Mouse (Mus musculus) midbrain, embryonic 11.5 days (tissue): ENCODE results near the gene Cebpb. TPM values are rescaled to one million over a fixed set of nuclear protein-coding genes. Genes with fewer than 3 reads are reported as not detected.

Experiments used
- ATAC-seq: fragments of 200-750 bp; cut with Nextera tagmentation; 2 replicates; pipeline ENCODE4 v1.8.0; 2017; ENCODE audit warnings: moderate TSS enrichment, moderate library complexity; ENCODE audit not compliant: low FRiP score
- DNase-seq: peaks from one replicate; pipeline ENCODE4 v3.0.0; 2015; ENCODE audit warnings: low spot score; ENCODE audit errors: missing footprints
- H3K27ac ChIP-seq: fragments of 300-500 bp; sonication (generic); 2 replicates; pipeline ENCODE4 v1.5.1; 2014; ENCODE audit warnings: low read depth, low read length
- H3K27me3 ChIP-seq: fragments of 300-500 bp; sonication (generic); 2 replicates; pipeline ENCODE4 v1.6.1; 2014; ENCODE audit warnings: mild to moderate bottlenecking, low read length, moderate library complexity, mixed read lengths; ENCODE audit not compliant: control insufficient read depth, insufficient read depth
- H3K36me3 ChIP-seq: fragments of 300-500 bp; sonication (generic); 2 replicates; pipeline ENCODE4 v1.6.1; 2014; ENCODE audit warnings: mild to moderate bottlenecking, low read length, moderate library complexity, mixed read lengths; ENCODE audit not compliant: control insufficient read depth, insufficient read depth
- H3K4me1 ChIP-seq: fragments of 300-500 bp; sonication (generic); 2 replicates; pipeline ENCODE4 v1.6.1; 2014; ENCODE audit warnings: low read length; ENCODE audit not compliant: control insufficient read depth, insufficient read depth
- H3K4me2 ChIP-seq: fragments of 300-500 bp; sonication (generic); 2 replicates; pipeline ENCODE4 v1.6.1; 2014; ENCODE audit warnings: mild to moderate bottlenecking, moderate library complexity
- H3K4me3 ChIP-seq: fragments of 300-500 bp; sonication (generic); 2 replicates; pipeline ENCODE4 v1.5.1; 2014; ENCODE audit warnings: low read depth, low read length
- H3K9ac ChIP-seq: fragments of 300-500 bp; sonication (generic); 2 replicates; pipeline ENCODE4 v1.6.1; 2014; ENCODE audit warnings: low read length
- H3K9me3 ChIP-seq: fragments of 300-500 bp; sonication (generic); 2 replicates; pipeline ENCODE4 v1.6.1; 2016; ENCODE audit warnings: low read length; ENCODE audit not compliant: control insufficient read depth
- WGBS: fragments of 180-500 bp; shearing (Covaris S2); extraction: QIAGEN DNeasy Blood & Tissue Kit; methylation state at CpG from one replicate; pipeline ENCODE4 v1.1.7; 2014; 5-methylcytosine and 5-hydroxymethylcytosine counted together
- polyA plus RNA-seq: library from polyadenylated mRNA; unstranded; fragments of >200 nt; fragmentation: Nextera tagmentation; extraction: Ambion mirVana; gene quantifications from 2 replicates; pipeline ENCODE4 v1.2.1, GENCODE M21; 2014

The Cebpb gene
- polyA plus RNA-seq, 1 experiment from 2014 or later = 2.5 TPM

DNA sequence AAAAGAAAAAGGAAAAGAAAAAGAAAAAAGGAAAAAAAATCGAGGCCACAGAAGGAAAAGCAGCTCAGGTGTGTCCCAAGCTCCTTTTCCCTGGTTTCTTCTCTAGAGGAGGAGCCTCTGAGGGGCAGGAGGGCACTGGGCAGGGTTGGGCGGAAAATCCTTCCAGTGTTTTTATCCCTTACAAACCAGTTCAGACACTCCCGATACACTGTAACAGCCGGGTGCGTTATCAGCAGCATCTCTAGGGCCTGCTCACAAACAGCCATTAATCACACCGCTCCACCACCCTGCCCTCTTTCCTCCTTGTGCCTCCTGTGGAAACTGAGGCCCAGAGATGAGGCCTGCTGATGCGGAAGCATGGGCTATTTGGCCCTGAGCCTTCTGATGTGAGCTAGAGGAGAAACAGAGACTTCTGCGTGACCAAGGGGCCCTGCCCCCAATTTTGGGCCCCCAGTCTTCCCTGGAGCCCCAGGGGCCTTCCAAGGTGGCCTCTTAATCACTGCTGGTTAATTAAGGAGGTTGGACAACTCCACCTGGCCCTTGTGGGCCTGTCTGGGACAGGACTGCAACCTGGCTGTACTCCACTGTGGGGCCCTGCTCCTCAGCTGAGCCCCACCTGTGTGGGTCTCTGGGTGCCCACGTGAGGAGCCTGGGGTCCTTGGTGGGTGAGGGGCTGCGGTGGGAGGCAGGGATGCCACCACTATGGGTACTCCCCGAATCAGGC lies 32.6 kb downstream of the Cebpb start:
- Histone ChIP-seq H3K4me3 (no peak overlapping the region), H3K27me3 (no peaks in the 10 kb centered on the region), H3K4me2 (no peak overlapping the region), H3K9me3 (no peaks in the 10 kb centered on the region), H3K9ac (no peak overlapping the region), H3K36me3 (no peaks in the 10 kb centered on the region), H3K4me1 (no peaks in the 10 kb centered on the region), H3K27ac (no peak overlapping the region)
- 85% methylated on average over 11 of the region's 11 CpGs for WGBS
- ATAC-seq (no peak), DNase-seq (no peak)

DNA sequence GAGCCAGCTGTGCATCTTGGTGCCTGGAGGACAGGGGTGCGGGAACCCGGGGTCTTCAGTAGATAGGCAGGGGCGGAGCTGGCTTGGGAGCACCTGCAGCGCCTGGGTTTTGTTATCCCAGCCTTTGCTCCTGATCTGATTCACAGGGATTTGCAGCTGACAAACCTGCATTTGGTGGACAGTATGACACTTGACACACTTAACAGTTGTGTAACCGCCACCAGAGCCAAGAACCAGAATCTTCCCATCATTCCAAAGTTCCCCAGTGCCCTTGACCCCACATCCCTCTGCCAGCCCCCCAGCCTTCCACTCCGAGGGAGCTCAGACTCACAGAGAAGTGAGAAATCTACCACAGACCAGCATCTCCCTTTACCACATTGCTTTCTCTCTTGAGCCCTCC lies 33.8 kb downstream of the Cebpb start:
- Histone ChIP-seq H3K4me3 (no peak overlapping the region), H3K4me1 (no peaks in the 10 kb centered on the region), H3K9ac (no peak overlapping the region), H3K9me3 (no peaks in the 10 kb centered on the region), H3K36me3 (no peaks in the 10 kb centered on the region), H3K27ac (no peak overlapping the region), H3K27me3 (no peaks in the 10 kb centered on the region), H3K4me2 (no peak overlapping the region)
- ATAC-seq = no peak
- no peak for DNase-seq
- 65% methylated on average over 6 of the region's 6 CpGs for WGBS

DNA sequence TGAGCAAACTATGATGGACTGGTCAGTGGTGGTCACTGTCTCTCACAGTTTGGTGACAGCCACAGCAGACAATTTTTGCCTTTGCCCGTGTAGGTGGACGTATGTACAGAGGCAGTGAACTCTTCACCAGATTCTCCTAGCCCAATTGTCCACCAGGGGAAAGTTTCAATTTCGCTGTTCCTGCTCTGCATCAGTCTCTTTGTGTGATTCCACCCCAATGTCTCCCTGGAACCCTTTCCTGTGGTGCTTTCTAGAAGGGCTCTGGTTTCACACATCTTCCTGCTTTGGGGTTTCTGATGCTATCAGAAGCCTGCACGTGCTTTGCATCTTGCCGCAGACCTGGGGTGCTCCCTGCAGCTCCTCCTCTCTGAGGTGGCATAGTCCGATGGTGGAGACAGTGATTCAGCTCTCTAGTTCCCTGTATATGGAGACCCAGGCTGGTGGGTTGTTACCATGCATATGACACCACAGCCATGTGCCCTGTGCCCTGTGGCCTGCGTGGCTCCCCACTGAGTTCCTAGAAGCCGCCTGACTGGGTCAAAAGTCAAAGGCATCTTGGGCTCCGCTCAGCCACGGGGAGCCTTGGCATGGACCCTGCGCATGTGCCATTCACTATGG lies 35.0 kb downstream of the Cebpb start:
- H3K36me3 ChIP-seq = no peaks in the 10 kb centered on the region
- H3K27ac ChIP-seq = no peak overlapping the region
- ATAC-seq = no peak
- no peaks in the 10 kb centered on the region for H3K27me3 ChIP-seq
- H3K9ac ChIP-seq = no peak overlapping the region
- no peaks in the 10 kb centered on the region for H3K9me3 ChIP-seq
- WGBS = 80% methylated on average over 11 of the region's 11 CpGs
- no peak overlapping the region for H3K4me3 ChIP-seq
- no peak for DNase-seq
- no peaks in the 10 kb centered on the region for H3K4me1 ChIP-seq
- H3K4me2 ChIP-seq = no peak overlapping the region

DNA sequence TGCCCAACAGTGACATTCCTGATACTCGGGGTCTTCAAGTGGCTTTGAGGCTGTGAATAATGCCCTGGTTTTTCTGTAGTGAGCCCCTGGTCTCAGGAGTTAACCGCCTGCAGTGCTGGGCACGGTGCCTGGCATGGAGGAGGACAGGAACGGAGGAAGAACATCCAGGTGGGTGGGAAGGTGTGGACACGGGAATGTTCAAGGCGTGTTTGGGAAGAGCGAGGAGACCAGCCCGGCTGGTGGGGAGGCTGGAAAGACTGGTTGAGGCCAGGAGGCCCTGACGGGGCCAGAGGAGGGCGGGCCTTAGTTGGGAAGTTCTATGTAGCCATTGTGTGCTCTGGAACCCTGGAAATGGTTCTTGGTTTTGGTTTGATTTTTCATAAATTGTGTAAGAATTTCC lies 37.2 kb downstream of the Cebpb start:
- H3K27ac ChIP-seq = no peak overlapping the region
- 95% methylated on average over 10 of the region's 10 CpGs for WGBS
- DNase-seq (no peak), ATAC-seq (no peak)
- no peaks in the 10 kb centered on the region for H3K4me1 ChIP-seq
- H3K4me2 ChIP-seq = no peak overlapping the region
- no peaks in the 10 kb centered on the region for H3K27me3 ChIP-seq
- H3K36me3 ChIP-seq = no peaks in the 10 kb centered on the region
- no peaks in the 10 kb centered on the region for H3K9me3 ChIP-seq
- no peak overlapping the region for H3K9ac ChIP-seq
- H3K4me3 ChIP-seq = no peak overlapping the region

DNA sequence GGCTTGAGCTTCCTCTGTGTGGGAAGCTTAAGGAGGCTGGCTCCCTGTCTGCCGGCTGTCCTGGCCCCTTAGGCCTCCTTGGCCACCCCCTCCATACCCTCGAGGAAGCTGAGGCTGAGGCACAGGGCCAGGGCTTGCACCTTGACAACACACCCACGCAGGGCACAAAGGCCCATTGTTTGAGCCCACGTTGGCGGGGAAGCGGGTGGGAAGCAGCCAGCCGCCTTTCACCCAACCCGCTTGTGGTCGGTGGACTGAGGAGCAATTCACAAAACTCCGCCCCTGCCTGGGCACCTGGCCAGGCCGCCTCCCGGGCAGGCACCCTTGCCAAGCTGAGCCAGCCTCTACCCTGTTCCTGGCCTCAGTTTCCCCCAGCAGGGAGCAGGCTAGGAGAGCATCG lies 38.4 kb downstream of the Cebpb start:
- Histone ChIP-seq H3K9me3 (no peaks in the 10 kb centered on the region), H3K4me3 (no peak overlapping the region), H3K27ac (no peak overlapping the region), H3K4me1 (no peaks in the 10 kb centered on the region), H3K4me2 (no peak overlapping the region), H3K27me3 (no peaks in the 10 kb centered on the region), H3K36me3 (no peaks in the 10 kb centered on the region), H3K9ac (no peak overlapping the region)
- DNase-seq (no peak), ATAC-seq (no peak)
- WGBS = 69% methylated on average over 13 of the region's 13 CpGs

DNA sequence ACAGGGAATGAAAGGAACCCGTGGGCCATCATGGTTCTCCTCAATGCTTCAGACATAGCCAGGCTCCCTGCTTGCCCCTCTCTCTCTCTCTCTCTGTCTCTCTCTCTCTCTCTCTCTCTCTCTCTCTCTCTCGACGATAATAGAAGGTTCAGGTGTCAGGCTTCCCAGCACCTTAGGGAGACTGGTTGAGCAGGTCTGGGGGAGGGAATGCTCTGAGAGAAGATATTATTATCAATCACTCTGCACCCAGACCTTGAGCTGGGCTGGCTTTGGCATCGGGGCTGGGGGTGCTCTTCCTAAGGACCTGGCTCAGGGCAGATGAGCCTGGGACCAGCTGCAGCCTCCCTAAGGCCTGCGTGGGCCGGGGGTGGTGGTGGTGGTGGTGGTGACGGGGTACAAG lies 41.3 kb downstream of the Cebpb start:
- DNase-seq (no peak), ATAC-seq (no peak)
- Histone ChIP-seq H3K9ac (no peak overlapping the region), H3K36me3 (no peaks in the 10 kb centered on the region), H3K4me3 (no peak overlapping the region), H3K27me3 (no peaks in the 10 kb centered on the region), H3K27ac (no peak overlapping the region), H3K9me3 (no peaks in the 10 kb centered on the region), H3K4me1 (no peaks in the 10 kb centered on the region), H3K4me2 (no peak overlapping the region)
- 80% methylated on average over 7 of the region's 7 CpGs for WGBS

DNA sequence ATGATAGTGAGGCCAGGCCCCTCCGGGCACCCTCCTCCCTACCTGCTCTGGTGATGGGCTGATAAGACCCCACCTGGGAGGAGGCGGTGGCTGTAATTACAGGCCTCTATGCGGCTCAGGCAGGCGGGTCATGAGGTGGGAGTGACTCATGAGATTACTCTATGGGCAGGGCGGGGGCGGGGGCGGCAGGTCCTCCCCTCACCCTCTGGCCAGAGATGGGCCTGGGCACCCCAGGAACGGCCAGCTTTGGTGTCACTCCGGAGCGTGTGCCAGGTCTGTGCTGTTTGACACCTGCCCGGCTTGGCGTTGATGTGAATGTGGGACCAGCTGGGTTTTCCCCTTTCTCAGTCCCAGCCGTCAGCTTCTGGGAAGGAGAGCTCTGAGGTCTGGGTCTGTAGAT lies 42.4 kb downstream of the Cebpb start:
- H3K9ac ChIP-seq = no peak overlapping the region
- DNase-seq = no peak
- no peaks in the 10 kb centered on the region for H3K4me1 ChIP-seq
- H3K9me3 ChIP-seq = no peaks in the 10 kb centered on the region
- no peak overlapping the region for H3K27ac ChIP-seq
- no peaks in the 10 kb centered on the region for H3K36me3 ChIP-seq
- no peaks in the 10 kb centered on the region for H3K27me3 ChIP-seq
- H3K4me3 ChIP-seq = no peak overlapping the region
- no peak overlapping the region for H3K4me2 ChIP-seq
- 76% methylated on average over 13 of the region's 13 CpGs for WGBS
- no peak for ATAC-seq

DNA sequence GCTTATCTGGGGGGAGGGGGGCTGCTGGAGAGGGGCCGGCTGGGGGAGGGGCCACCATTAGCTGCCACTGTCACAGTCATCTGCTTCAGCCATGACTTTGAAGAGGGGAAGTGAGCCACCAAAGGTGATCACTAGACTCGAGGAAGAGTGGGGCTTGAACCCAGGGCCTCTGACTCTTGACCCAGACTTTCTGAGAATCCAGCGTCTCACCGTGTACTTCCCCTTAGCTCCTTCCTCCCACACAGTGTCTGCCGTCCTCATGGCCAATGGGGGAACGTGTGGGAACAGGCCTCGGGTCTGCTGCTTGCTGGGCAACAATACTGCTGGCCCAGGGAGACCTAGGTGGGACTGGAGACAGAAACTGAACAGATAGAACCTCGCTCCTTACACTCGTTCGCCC lies 46.1 kb downstream of the Cebpb start:
- Histone ChIP-seq H3K36me3 (no peaks in the 10 kb centered on the region), H3K27ac (no peak overlapping the region), H3K4me2 (no peak overlapping the region), H3K27me3 (no peaks in the 10 kb centered on the region), H3K4me1 (no peaks in the 10 kb centered on the region), H3K9me3 (no peaks in the 10 kb centered on the region), H3K4me3 (no peak overlapping the region), H3K9ac (no peak overlapping the region)
- DNase-seq = no peak
- no peak for ATAC-seq
- WGBS = 79% methylated on average over 10 of the region's 10 CpGs

DNA sequence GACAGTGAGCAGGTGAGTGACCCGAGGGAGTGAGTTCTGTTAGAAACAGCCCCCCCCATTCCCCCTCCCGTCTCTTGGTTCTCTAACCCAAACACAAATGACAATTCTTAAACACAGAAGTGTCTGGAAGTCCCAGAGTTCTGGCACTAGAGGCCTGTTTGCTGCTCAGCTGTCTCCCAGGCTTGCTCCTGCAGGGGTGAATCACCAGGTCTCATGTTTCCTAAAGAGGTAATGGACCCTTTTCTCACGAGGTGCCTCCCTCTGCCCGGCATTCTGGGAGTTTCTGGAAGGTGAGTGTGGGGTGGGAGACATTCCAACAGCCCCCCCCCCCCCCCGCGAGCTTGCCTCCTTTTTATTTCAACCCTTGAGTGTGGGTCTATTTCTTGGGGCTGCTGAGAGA lies 50.3 kb downstream of the Cebpb start:
- Histone ChIP-seq H3K9me3 (no peaks in the 10 kb centered on the region), H3K4me3 (no peak overlapping the region), H3K36me3 (no peaks in the 10 kb centered on the region), H3K4me2 (no peak overlapping the region), H3K27ac (no peak overlapping the region), H3K4me1 (no peaks in the 10 kb centered on the region), H3K9ac (no peak overlapping the region), H3K27me3 (no peaks in the 10 kb centered on the region)
- no peak for DNase-seq
- ATAC-seq = no peak
- 62% methylated on average over 6 of the region's 6 CpGs for WGBS
